Mouse (Mus musculus): ENCODE results near the gene Itm2c.

DNA sequence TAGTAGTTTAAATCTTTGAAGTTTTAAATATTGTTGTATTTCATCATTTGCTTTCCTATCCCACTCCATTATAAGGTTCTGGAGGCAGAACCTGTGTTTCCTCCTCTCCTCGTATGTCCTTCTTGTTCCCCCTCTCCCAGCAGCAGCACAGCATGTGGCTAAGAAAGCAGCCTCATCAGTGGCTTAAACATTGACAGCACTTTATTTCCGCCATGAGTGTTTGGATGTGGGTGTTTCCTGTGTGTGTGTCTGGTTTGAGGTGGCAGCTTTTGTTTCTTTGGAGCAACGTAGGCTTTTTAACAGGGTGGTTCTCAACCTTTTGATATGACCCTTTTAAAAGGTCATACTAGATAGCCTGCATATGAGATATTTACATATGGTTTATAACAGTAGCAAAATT, 48.6 kb upstream of the Itm2c start:
- TF ChIP-seq CTCF (IDR thresholded peaks at IDR 0.05; ENCODE audit: borderline replicate concordance, insufficient read depth, low read length) (no peak), POLR2A (IDR thresholded peaks at IDR 0.05; ENCODE audit: low read depth, low read length) (no peak)

Data from embryonic fibroblast, embryonic 13.5 days (primary cell).